Mouse (Mus musculus) E14TG2a.4 (cell line): ENCODE data around the gene Wdr43.

ENCODE experiments used
- CTCF ChIP-seq: conservative IDR thresholded peaks from 2 replicates; pipeline ENCODE4 v1.5.1; 2014; ENCODE audit warnings: low read length
- NANOG ChIP-seq: IDR thresholded peaks from 2 replicates; pipeline ENCODE4 v1.6.1; 2014; ENCODE audit warnings: borderline replicate concordance, low read length, mixed read lengths

DNA sequence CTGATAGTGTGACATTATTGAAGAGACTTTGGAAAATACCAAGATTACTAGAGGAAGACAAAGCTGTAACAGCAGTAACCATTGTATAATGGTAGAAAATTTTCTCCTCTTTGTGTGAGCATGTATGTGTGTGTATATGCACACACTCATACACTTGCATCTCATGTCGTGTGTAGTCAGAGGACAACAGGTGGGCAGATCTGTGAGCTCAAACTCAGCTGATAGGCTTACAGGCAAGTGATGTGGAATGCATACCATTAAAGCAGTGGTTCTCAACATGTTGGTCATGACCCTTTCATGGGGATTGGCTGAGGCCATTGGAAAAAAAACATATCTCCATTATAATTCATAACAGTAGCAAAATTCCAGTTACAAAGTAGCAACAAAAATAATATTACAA is 44.7 kb downstream of the Wdr43 start:
- no peak for TF ChIP-seq NANOG
- no peak for TF ChIP-seq CTCF
